Mouse (Mus musculus) liver, adult 2 months (tissue): ENCODE data around the gene Slc30a2. TPM values are rescaled to one million over a fixed set of nuclear protein-coding genes. Genes with fewer than 3 reads are reported as not detected.

Experiments
- DNase-seq: peaks from one replicate; pipeline ENCODE4 v3.0.0-alpha.2; 2011; ENCODE audit warnings: low read depth, low spot score; ENCODE audit errors: extremely low read depth
- H3K27ac ChIP-seq: fragments of 200-500 bp; replicated peaks from 2 replicates; pipeline ENCODE4 v1.5.1; 2012; ENCODE audit warnings: low read depth, mild to moderate bottlenecking, control low read depth, inconsistent platforms, low read length; ENCODE audit not compliant: insufficient read depth
- H3K27me3 ChIP-seq: fragments of 200-500 bp; 2 replicates; pipeline ENCODE4 v1.6.1; 2012; ENCODE audit warnings: mild to moderate bottlenecking, moderate library complexity, low read length, inconsistent platforms; ENCODE audit not compliant: control insufficient read depth, insufficient read depth
- H3K36me3 ChIP-seq: fragments of 200-500 bp; 2 replicates; pipeline ENCODE4 v1.6.1; 2012; ENCODE audit warnings: low read length, inconsistent platforms; ENCODE audit not compliant: control insufficient read depth, insufficient read depth
- H3K4me1 ChIP-seq: fragments of 200-500 bp; 2 replicates; pipeline ENCODE4 v1.6.1; 2011; ENCODE audit warnings: low read length; ENCODE audit not compliant: control insufficient read depth, insufficient read depth
- H3K4me3 ChIP-seq: fragments of 200-500 bp; 2 replicates; pipeline ENCODE4 v1.5.1; 2011; ENCODE audit warnings: low read depth, mild to moderate bottlenecking, control low read depth, low read length, moderate library complexity; ENCODE audit not compliant: insufficient read depth
- H3K79me2 ChIP-seq: fragments of 200-500 bp; 2 replicates; pipeline ENCODE4 v1.6.1; 2012; ENCODE audit warnings: inconsistent platforms, mild to moderate bottlenecking, low read length, moderate library complexity; ENCODE audit not compliant: control insufficient read depth, insufficient read depth
- H3K9ac ChIP-seq: fragments of 200-500 bp; 2 replicates; pipeline ENCODE4 v1.6.1; 2012; ENCODE audit warnings: low read depth, mild to moderate bottlenecking, control low read depth, inconsistent platforms, low read length
- CTCF ChIP-seq: fragments of 200-500 bp; IDR thresholded peaks from 2 replicates; pipeline ENCODE4 v1.5.1; 2011; ENCODE audit warnings: low read depth, low read length, control low read depth
- POLR2A ChIP-seq: fragments of 200-500 bp; IDR thresholded peaks from 2 replicates; pipeline ENCODE4 v1.6.1; 2011; ENCODE audit warnings: low read length, control low read depth; ENCODE audit not compliant: insufficient read depth; ENCODE audit errors: extremely low read depth
- WGBS: fragments of 180-500 bp; shearing (Covaris S2); methylation state at CpG from one replicate; pipeline ENCODE4 v1.1.7; 2018; 5-methylcytosine and 5-hydroxymethylcytosine counted together
- polyA plus RNA-seq: library from polyadenylated mRNA; depleted of rRNA; stranded (reverse); fragments of >200 nt; gene quantifications from 2 replicates; pipeline ENCODE4 v1.2.3, GENCODE M21; 2012
- total RNA-seq: library from RNA; depleted of rRNA; stranded (reverse); fragments of >200 nt; gene quantifications from 2 replicates; pipeline ENCODE4 v1.2.3, GENCODE M21; 2014

The Slc30a2 gene
- total and polyA plus RNA-seq, 2 experiments: under 0.01 TPM; not detected in 1

DNA sequence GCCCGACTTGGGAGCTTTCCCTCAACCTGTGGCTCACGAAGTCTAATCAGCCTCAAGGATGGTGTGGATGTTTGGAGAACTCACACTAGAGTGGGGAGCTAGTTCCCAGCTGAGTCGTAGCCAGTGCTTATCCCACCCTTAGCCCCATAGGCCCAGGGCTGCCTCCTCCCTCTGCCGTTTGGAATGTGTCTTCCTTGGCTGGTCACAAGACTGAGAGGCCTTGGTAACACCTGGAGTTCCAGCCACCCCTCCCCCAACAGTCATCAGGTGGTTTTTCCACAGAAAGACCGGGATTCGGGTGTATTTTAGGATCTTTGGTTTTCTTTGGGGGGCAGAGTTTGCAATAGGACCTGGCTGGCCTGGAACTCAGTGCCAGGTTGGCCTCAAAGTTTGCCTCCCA lies 7.7 kb downstream of the Slc30a2 start:
- H3K27me3 ChIP-seq: 0 out of 2 replicates have a peak, but pooled peaks cover under 1% of the 10 kb centered on the region
- TF ChIP-seq CTCF: no peak
- TF ChIP-seq POLR2A: no peak
- no peaks in the 10 kb centered on the region for H3K36me3 ChIP-seq
- 95% methylated on average over 6 of the region's 6 CpGs for WGBS
- DNase-seq: no peak
- no peak overlapping the region for H3K4me3 ChIP-seq
- no peaks in the 10 kb centered on the region for H3K4me1 ChIP-seq
- no peak overlapping the region for H3K27ac ChIP-seq
- H3K79me2 ChIP-seq: no peaks in the 10 kb centered on the region
- no peak overlapping the region for H3K9ac ChIP-seq

GRCm38 (mm10) chr4:134351329-134352260 lies 8.6 kb downstream of the Slc30a2 start:
- H3K36me3 ChIP-seq: no peaks in the 10 kb centered on the region
- no peaks in the 10 kb centered on the region for H3K79me2 ChIP-seq
- H3K9ac ChIP-seq: no peak overlapping the region
- no peak for DNase-seq
- no peak overlapping the region for H3K27ac ChIP-seq
- TF ChIP-seq CTCF: no peak
- no peak for TF ChIP-seq POLR2A
- H3K27me3 ChIP-seq: no peaks in the 10 kb centered on the region
- H3K4me1 ChIP-seq: peaks cover 2% of the 10 kb centered on the region; the same call in 1 of the 2 replicates
- no peak overlapping the region for H3K4me3 ChIP-seq
- 65% methylated on average over 18 of the region's 18 CpGs for WGBS

- Histone ChIP-seq H3K4me1 (peaks cover 5% of the 10 kb centered on the region), H3K9ac (no peak overlapping the region), H3K4me3 (no peak overlapping the region), H3K27ac (no peak overlapping the region), H3K27me3 (no peaks in the 10 kb centered on the region), H3K79me2 (no peaks in the 10 kb centered on the region), H3K36me3 (no peaks in the 10 kb centered on the region)
- TF ChIP-seq POLR2A (no peak), CTCF (no peak)
- WGBS: 90% methylated on average over 12 of the region's 12 CpGs
- no peak for DNase-seq
Measured at GRCm38 (mm10) chr4:134352261-134352707, 9.3 kb downstream of the Slc30a2 start.

DNA sequence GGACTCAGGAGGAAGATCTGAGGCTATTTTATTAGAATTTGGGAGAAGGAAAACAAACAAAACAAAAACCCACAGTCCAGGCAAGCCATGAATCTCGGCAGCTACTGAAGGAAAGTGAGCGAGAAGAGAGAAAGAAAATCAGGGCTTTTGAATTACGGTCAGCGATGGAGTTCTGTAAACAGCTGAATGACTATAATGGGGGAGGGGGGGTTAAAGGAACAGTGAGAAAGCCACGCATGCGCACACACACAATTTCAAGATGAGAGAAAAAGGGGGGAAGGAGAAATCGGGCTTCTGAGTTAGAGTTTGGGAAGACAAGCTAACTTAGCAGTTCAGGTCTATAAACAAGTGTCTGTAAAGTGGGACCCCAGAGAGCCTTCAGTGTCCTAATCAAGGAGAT lies 9.9 kb downstream of the Slc30a2 start:
- no peak for TF ChIP-seq POLR2A
- TF ChIP-seq CTCF: no peak
- Histone ChIP-seq H3K36me3 (no peaks in the 10 kb centered on the region), H3K79me2 (no peaks in the 10 kb centered on the region), H3K27me3 (no peaks in the 10 kb centered on the region), H3K9ac (no peak overlapping the region), H3K4me1 (peaks cover 7% of the 10 kb centered on the region), H3K4me3 (no peak overlapping the region), H3K27ac (no peak overlapping the region)
- no peak for DNase-seq
- WGBS: 93% methylated on average over 7 of the region's 7 CpGs

DNA sequence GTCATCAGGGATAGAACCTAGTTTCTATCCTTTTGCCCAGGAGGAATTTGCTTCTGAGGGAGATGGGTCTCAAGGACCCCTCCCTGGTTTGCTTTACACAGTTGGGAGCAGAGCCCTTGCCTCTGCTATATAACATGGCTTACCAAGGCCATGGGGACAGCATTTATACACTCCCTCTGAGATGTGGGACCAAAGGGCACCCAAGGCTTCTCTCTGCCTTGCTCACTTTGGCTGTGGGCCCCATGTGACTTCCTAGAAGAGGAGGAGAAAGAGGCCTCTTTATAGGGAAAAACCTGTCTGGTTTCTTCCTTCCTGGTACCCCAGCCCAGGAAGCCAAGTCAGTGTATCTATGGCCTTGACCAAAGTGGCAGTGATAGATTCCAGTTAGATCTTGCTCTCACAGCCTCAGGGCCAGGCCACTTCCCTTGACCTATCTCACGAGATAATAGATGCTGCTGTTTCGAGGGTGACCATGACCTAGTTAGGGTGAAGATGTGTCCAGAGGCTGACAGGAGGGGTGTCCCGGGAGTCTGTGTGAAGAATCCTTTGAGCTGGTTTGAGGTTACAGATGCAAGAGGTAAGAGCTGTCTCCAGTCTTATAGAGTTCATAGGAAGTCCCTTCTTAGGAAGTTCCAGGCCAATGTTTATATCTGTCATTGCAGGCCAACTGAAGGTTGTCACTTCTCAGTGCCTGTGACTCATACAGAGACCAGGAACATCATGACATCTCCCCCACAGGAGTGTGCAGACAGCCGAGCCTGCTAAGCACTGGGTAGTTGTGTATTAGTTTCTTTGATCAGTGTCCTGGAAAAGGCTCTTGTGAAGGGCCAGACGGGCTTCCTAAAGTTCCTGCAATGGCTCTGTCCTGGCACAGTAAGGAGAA lies 10.8 kb downstream of the Slc30a2 start:
- WGBS: 72% methylated on average over 5 of the region's 5 CpGs

More for the DNA sequence above, 10.8 kb downstream of the Slc30a2 start:
- Histone ChIP-seq H3K36me3 (no peaks in the 10 kb centered on the region), H3K4me3 (no peak overlapping the region), H3K4me1 (peaks cover 7% of the 10 kb centered on the region), H3K79me2 (no peaks in the 10 kb centered on the region), H3K9ac (no peak overlapping the region), H3K27me3 (no peaks in the 10 kb centered on the region), H3K27ac (no peak overlapping the region)
- TF ChIP-seq CTCF: no peak
- no peak for TF ChIP-seq POLR2A
- no peak for DNase-seq
